Mouse (Mus musculus) kidney, adult 2 months (tissue): ENCODE results near the gene Vars. TPM values are rescaled to one million over a fixed set of nuclear protein-coding genes. Genes with fewer than 3 reads are reported as not detected.

Source experiments
- DNase-seq: peaks from one replicate; pipeline ENCODE4 v3.0.0; 2021
- H3K27ac ChIP-seq: fragments of 200-500 bp; 2 replicates; pipeline ENCODE4 v1.5.1; 2012; ENCODE audit warnings: low read depth, low read length, control low read depth, inconsistent platforms; ENCODE audit not compliant: insufficient read depth
- H3K27me3 ChIP-seq: fragments of 200-500 bp; replicated peaks from 2 replicates; pipeline ENCODE4 v1.6.1; 2012; ENCODE audit warnings: mild to moderate bottlenecking, moderate library complexity, low read length, inconsistent platforms; ENCODE audit not compliant: control insufficient read depth, insufficient read depth
- H3K36me3 ChIP-seq: fragments of 200-500 bp; 2 replicates; pipeline ENCODE4 v1.6.1; 2012; ENCODE audit warnings: mild to moderate bottlenecking, moderate library complexity, low read length, inconsistent platforms; ENCODE audit not compliant: control insufficient read depth, insufficient read depth
- H3K4me1 ChIP-seq: fragments of 200-500 bp; 2 replicates; pipeline ENCODE4 v1.6.1; 2011; ENCODE audit warnings: low read length; ENCODE audit not compliant: control insufficient read depth, insufficient read depth
- H3K4me3 ChIP-seq: fragments of 200-500 bp; 2 replicates; pipeline ENCODE4 v1.5.1; 2011; ENCODE audit warnings: mild to moderate bottlenecking, low read depth, low read length, control low read depth; ENCODE audit not compliant: insufficient read depth
- CTCF ChIP-seq: fragments of 200-500 bp; conservative IDR thresholded peaks from 2 replicates; pipeline ENCODE4 v1.5.1; 2011; ENCODE audit warnings: low read depth, mild to moderate bottlenecking, control low read depth, low read length, moderate library complexity, mixed read lengths; ENCODE audit not compliant: insufficient read depth, insufficient read length
- POLR2A ChIP-seq: fragments of 200-500 bp; IDR thresholded peaks from one replicate; pipeline ENCODE4 v1.6.1; 2011; ENCODE audit warnings: low read depth, low read length, control low read depth
- WGBS: fragments of 180-500 bp; shearing (Covaris S2); methylation state at CpG from one replicate; pipeline ENCODE4 v1.1.7; 2018; 5-methylcytosine and 5-hydroxymethylcytosine counted together
- polyA plus RNA-seq: library from polyadenylated mRNA; depleted of rRNA; stranded (reverse); fragments of >200 nt; gene quantifications from 2 replicates; pipeline ENCODE4 v1.2.3, GENCODE M21; 2012; rRNA removed

The Vars gene
- 52.5 and 64.5 TPM in 2 replicates for polyA plus RNA-seq

- no peak for TF ChIP-seq POLR2A
- no peaks in the 10 kb centered on the region for H3K36me3 ChIP-seq
- peak within 1 kb of the TSS; percentile 79 for H3K4me3 ChIP-seq
- no peaks in the 10 kb centered on the region for H3K4me1 ChIP-seq
- WGBS = under 1% methylated on average over 82 of the region's 83 CpGs
- peak; percentile 91 for DNase-seq
- H3K27me3 ChIP-seq = no peaks in the 10 kb centered on the region
- peak within 1 kb of the TSS; percentile 98 for H3K27ac ChIP-seq
Observed at GRCm38 (mm10) chr17:35000717-35001451, at the start of gene Vars. Gene Vars, plus strand, starts transcription at chr17:35000987.

DNA sequence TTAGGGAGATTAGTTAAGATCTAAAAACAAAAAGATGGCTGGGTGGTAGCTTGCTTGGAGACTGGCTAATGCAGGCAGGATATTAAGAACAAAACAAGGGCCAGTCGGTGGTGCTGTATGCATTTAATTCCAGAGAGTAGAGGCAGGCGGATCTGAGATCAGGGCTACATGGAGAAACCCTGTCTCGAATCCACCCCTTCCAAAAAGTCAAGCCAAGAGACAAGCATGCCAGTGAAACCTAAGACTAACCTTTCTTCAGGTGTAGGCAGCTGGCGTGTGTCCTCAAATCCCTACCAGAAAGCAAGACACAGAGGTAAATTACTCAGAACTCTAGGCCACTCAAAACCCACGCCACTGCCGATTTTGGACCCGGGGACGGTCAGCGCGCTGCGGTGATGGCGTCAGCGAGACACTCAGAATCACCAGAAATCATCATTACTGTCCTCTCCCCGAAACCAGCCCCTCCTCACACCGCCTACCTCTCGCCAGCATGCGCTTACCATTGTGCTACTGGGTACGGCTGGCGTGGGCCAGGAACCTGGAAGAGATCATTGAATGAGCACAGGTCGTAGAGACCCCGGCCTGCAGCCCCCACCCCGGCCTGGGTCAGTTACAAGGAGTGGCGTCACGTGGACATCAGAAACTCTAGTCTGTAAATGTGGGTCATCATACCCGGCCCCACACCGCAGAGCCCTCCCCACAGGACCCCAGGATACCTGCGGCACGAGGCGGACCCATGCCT is 49.0 kb upstream of the Vars start:
- Histone ChIP-seq H3K36me3 (no peaks in the 10 kb centered on the region), H3K4me3 (peak overlapping the region; percentile 99), H3K27ac (peak overlapping the region; percentile 85), H3K4me1 (peaks cover 9% of the 10 kb centered on the region; the same call in 1 of the 2 replicates), H3K27me3 (no peaks in the 10 kb centered on the region)
- no peak for DNase-seq
- WGBS = under 1% methylated on average over 29 of the region's 29 CpGs
- TF ChIP-seq CTCF = no peak
- TF ChIP-seq POLR2A = no peak

DNA sequence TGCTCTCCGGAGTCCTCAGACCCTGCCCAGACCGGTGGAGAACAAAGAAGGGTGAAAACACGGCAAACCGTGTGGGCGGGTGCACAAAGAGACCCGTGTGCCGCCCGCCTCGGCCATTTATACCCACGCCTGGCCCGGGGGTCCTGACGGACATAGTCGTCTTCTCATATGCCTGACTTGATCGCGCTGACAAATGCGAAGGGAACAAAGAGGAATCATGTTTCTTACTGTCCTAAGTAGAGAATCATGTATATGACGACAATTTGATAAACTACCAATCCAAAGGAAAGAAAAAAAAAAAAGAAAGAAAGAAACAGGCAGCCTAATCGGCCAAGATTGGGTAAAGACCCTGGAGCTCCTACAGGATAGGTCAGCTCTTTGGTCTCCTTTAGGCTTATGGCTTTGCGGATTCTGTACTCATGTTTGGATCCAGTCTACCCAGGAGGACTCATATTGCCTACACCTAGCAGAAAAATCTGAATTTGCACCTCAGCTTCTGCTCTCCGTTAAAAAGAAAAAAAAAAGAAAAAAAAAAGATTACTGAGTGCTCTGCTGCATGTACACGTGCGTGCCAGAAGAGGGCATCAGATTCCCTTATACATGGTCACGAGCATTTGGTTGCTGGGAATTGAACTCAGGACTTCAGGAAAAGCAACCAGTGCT is 48.3 kb upstream of the Vars start:
- Histone ChIP-seq H3K27me3 (no peaks in the 10 kb centered on the region), H3K4me3 (peak overlapping the region; percentile 99), H3K4me1 (peaks cover 9% of the 10 kb centered on the region; the same call in 1 of the 2 replicates), H3K36me3 (no peaks in the 10 kb centered on the region), H3K27ac (peak overlapping the region; percentile 85)
- under 1% methylated on average over 23 of the region's 23 CpGs for WGBS
- TF ChIP-seq CTCF (peak; percentile 67), POLR2A (peak; percentile 84)
- peak; percentile 83 for DNase-seq

- TF ChIP-seq POLR2A (no peak), CTCF (no peak)
- H3K27ac ChIP-seq = no peak overlapping the region; the same call in 1 of the 2 replicates
- H3K4me1 ChIP-seq = peaks cover 9% of the 10 kb centered on the region; the same call in 1 of the 2 replicates
- H3K36me3 ChIP-seq = no peaks in the 10 kb centered on the region
- H3K4me3 ChIP-seq = no peak overlapping the region
- no peak for DNase-seq
- WGBS = 93% methylated on average over 3 of the region's 3 CpGs
- no peaks in the 10 kb centered on the region for H3K27me3 ChIP-seq
Observed at GRCm38 (mm10) chr17:34953258-34953657, 47.5 kb upstream of the Vars start.

DNA sequence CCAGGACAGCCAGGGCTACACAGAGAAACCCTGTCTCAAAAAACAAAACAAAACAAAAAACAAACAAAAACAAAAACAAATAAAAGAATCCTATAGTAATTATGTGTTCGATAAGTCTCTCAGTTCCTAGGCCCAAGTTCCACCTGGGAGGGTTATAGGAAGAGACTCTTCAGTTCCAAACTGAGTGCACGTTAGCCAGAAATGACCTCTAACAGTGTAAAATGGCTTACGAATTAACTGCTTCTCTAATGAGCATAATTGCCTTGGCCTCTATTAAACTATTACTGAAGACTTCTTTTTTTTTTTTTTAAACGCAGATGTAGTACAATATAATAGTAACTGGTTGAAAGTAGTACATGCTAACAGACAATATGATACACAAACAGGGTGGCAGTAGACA is 46.9 kb upstream of the Vars start:
- peak; percentile 80 for DNase-seq
- Histone ChIP-seq H3K27ac (no peak overlapping the region), H3K4me3 (no peak overlapping the region), H3K36me3 (no peaks in the 10 kb centered on the region), H3K27me3 (no peaks in the 10 kb centered on the region), H3K4me1 (peaks cover 9% of the 10 kb centered on the region; the same call in 1 of the 2 replicates)
- 39% methylated on average over 4 of the region's 4 CpGs for WGBS
- TF ChIP-seq POLR2A (no peak), CTCF (no peak)

DNA sequence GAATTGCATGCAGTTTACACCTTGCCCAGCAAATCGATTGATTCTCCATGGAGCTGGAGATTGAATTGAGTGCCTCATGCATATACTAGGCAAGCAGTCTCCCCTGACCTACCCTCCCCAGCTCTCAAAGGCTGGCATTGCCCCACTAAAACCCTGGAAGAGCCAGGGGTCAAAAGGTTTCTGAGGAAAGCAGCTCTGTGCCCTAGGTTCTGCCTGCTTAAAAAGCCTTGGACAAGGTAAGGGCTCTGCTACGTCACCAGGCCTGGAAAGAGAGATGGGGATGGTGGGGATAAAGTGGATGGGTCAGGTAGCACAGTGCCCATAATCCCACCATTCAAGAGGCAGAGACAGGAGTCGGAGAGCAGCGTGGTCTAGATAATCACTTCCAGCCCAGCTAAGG is 46.0 kb upstream of the Vars start:
- no peak overlapping the region for H3K4me3 ChIP-seq
- H3K27me3 ChIP-seq = no peaks in the 10 kb centered on the region
- no peak for DNase-seq
- H3K4me1 ChIP-seq = peaks cover 9% of the 10 kb centered on the region; the same call in 1 of the 2 replicates
- TF ChIP-seq CTCF (no peak), POLR2A (no peak)
- no peak overlapping the region for H3K27ac ChIP-seq
- no peaks in the 10 kb centered on the region for H3K36me3 ChIP-seq
- WGBS = 87% methylated on average over 4 of the region's 4 CpGs
